Mouse (Mus musculus) spleen, adult 2 months (tissue): ENCODE measurements around the gene Apoh.

ENCODE experiments used
- CTCF ChIP-seq: fragments of 200-500 bp; IDR thresholded peaks from 2 replicates; pipeline ENCODE4 v1.5.1; 2011; ENCODE audit warnings: mild to moderate bottlenecking, inconsistent platforms; ENCODE audit not compliant: insufficient read depth, insufficient read length, insufficient replicate concordance; ENCODE audit errors: extremely low read depth
- POLR2A ChIP-seq: fragments of 200-500 bp; IDR thresholded peaks from 2 replicates; pipeline ENCODE4 v1.6.1; 2011; ENCODE audit warnings: low read depth, low read length, inconsistent platforms

DNA sequence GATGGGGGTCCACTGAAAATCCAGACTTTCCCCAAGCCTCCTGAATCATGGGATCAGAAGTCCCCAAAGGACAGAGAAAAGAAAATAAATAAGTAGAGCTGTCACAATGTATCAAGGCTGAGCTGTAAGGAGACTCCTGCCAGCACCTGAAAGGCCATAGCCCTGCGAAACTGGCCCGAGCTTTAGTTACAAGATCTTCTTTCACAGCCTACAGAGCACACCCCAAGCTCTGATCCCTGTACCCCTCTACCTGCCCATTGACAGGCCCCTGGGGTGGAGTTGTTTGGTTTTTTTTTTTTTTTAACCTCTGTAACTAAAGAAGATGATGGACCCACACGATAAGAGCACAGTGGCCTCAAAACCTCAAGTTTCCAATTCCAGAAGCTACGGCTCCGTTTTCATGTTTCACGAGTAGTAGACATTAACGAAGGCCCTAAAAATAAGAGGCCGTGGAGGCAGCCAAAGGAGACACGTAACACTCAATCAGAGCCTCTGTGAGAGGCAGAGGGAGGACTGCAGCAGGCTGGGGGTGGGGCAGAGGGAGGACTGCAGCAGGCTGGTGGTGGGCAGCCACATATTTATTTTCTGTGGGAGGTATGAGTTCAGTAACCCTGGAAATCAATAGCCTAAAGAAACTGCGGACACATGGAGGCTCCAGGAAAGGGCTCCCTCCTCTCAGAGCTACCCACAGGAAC is 41.2 kb upstream of the Apoh start:
- TF ChIP-seq CTCF (no peak), POLR2A (no peak)
